Mouse (Mus musculus) heart, postnatal 0 days (tissue): ENCODE data around the gene Wbp2.

Experiments
- CTCF ChIP-seq: IDR thresholded peaks from 2 replicates; pipeline ENCODE4 v1.5.1; 2016; ENCODE audit warnings: antibody characterized with exemption, control low read depth, low read depth
- EP300 ChIP-seq: IDR thresholded peaks from 2 replicates; pipeline ENCODE4 v1.6.1; 2016; ENCODE audit warnings: antibody characterized with exemption, low read depth

DNA sequence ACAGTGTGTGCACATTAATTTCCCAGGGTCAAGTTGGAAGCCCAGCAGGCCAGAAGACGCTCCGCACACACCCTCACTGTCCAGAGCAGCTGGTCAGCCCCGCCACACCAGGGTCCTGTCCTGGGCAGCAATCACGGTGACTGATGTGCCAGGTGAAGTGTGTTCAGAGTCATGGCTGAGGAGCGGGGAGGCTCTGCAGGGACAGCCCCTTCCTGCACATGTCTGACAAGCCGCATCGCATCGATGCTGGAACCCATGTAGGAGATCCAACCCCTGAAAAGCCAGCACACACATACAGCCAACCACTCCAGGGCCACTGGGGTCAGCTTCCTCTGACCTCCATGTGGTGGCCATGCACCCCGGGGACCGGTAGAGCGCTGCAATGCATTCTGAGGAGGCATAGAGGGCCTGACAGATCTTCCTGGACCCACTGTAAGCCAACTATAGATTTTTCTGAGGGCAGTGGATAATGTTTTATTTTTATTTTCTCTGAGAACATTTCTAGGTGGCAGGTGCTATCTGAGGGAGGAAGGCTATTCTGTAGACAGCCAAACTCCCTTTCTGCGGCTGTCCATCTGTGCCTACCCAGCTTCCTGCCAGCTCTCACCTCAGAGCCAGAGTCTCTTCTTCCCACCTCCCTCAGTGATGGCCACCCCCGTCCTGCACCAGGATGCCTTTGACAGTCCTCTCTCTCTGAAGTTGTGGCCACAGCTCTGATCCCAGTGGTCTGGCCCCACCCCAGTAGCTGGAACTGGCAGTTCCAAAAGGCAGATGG, 25.0 kb downstream of the Wbp2 start:
- TF ChIP-seq CTCF (no peak), EP300 (no peak)
